Mouse (Mus musculus): ENCODE data around the gene Il17re.

Il17re gene

GRCm38 (mm10) chr6:113489410-113489809, 31.1 kb downstream of the Il17re start:
- DNase-seq: no peak

- DNase-seq: no peak
Measured at GRCm38 (mm10) chr6:113492101-113492864, 34.0 kb downstream of the Il17re start.

GRCm38 (mm10) chr6:113494258-113494788, 36.0 kb downstream of the Il17re start:
- peak; percentile 81 to 82 for DNase-seq

GRCm38 (mm10) chr6:113495071-113495675, 36.9 kb downstream of the Il17re start:
- no peak for DNase-seq

GRCm38 (mm10) chr6:113499346-113499745, 41.1 kb downstream of the Il17re start:
- DNase-seq: no peak

GRCm38 (mm10) chr6:113501388-113502084, 43.3 kb downstream of the Il17re start, which contains the start of gene Prrt3:
Gene Prrt3 (minus strand): TSS chr6:113501931.
- no peak for DNase-seq

- no peak for DNase-seq
Measured at GRCm38 (mm10) chr6:113502801-113503200, 44.5 kb downstream of the Il17re start.

- DNase-seq: no peak
Measured at GRCm38 (mm10) chr6:113505689-113506088, 47.4 kb downstream of the Il17re start.

GRCm38 (mm10) chr6:113507130-113507529, 48.8 kb downstream of the Il17re start:
- no peak for DNase-seq

- no peak for DNase-seq
Measured at GRCm38 (mm10) chr6:113508272-113508946, 50.1 kb downstream of the Il17re start.

- no peak for DNase-seq
Measured at GRCm38 (mm10) chr6:113508947-113509280, 50.6 kb downstream of the Il17re start.

GRCm38 (mm10) chr6:113513944-113514343, 55.7 kb downstream of the Il17re start:
- DNase-seq: no peak

GRCm38 (mm10) chr6:113514600-113514999, 56.3 kb downstream of the Il17re start:
- DNase-seq: no peak

GRCm38 (mm10) chr6:113517434-113518080, 59.3 kb downstream of the Il17re start:
- no peak for DNase-seq

All from lung, adult 18-20 months (tissue).